Comparison of ENCODE assay signal across 31 mouse cellular contexts in genomic region chr12:36564146-36564545, GRCm38 (mm10).
DNase-seq lines count a peak whose midpoint lies in the region; ATAC-seq and TF ChIP-seq lines count a peak whose summit lies in the region.
"Had no signal": no experiment of that assay in that cellular context is flagged by ENCODE, and none has a peak within 500 bp of the region (broad histone marks: within the 10 kb centered on the region; RNA-seq: fewer than 3 reads in every experiment).

No protein-coding gene starts in this region.

- H3K4me3 ChIP-seq in embryonic facial prominence, embryonic 13.5 days = no peak overlapping the region
- H3K4me3 ChIP-seq in embryonic facial prominence, embryonic 10.5 days = no peak overlapping the region
- no peak overlapping the region for H3K4me3 ChIP-seq in limb, embryonic 14.5 days (replicated peaks; ENCODE audit: low read length)
- H3K4me3 ChIP-seq in limb, embryonic 10.5 days = no peak overlapping the region
- no peak overlapping the region for H3K4me3 ChIP-seq in midbrain, embryonic 14.5 days (replicated peaks; ENCODE audit: low read depth, low read length)
- H3K4me3 ChIP-seq in midbrain, embryonic 10.5 days = no peak overlapping the region
- H3K4me3 ChIP-seq: embryonic facial prominence, embryonic 12.5 days; erythroblast, embryonic 14.5 days; forebrain, embryonic 12.5 days; myocyte; neural tube, embryonic 12.5 days had no signal

- H3K9me3 ChIP-seq in embryonic facial prominence, embryonic 13.5 days = no peaks in the 10 kb centered on the region
- no peaks in the 10 kb centered on the region for H3K9me3 ChIP-seq in embryonic facial prominence, embryonic 10.5 days
- no peaks in the 10 kb centered on the region for H3K9me3 ChIP-seq in limb, embryonic 14.5 days (ENCODE audit: control insufficient read depth, low read length)
- no peaks in the 10 kb centered on the region for H3K9me3 ChIP-seq in limb, embryonic 10.5 days (replicated peaks)
- no peaks in the 10 kb centered on the region for H3K9me3 ChIP-seq in midbrain, embryonic 14.5 days (ENCODE audit: control insufficient read depth, low read length)
- no peaks in the 10 kb centered on the region for H3K9me3 ChIP-seq in midbrain, embryonic 10.5 days (replicated peaks)
- H3K9me3 ChIP-seq: embryonic facial prominence, embryonic 12.5 days; forebrain, embryonic 12.5 days; neural tube, embryonic 12.5 days had no signal

- no peak overlapping the region for H3K9ac ChIP-seq in embryonic facial prominence, embryonic 13.5 days
- no peak overlapping the region for H3K9ac ChIP-seq in limb, embryonic 14.5 days (ENCODE audit: low read depth, low read length, severe bottlenecking)
- no peak overlapping the region for H3K9ac ChIP-seq in midbrain, embryonic 14.5 days (replicated peaks; ENCODE audit: low read length)
- H3K9ac ChIP-seq: embryonic facial prominence, embryonic 12.5 days; forebrain, embryonic 12.5 days; neural tube, embryonic 12.5 days had no signal

- TF ChIP-seq POLR2A in limb, embryonic 14.5 days (IDR thresholded peaks at IDR 0.05; ENCODE audit: borderline replicate concordance, extremely low read depth, insufficient read depth, insufficient read length) = no peak

- ATAC-seq in embryonic facial prominence, embryonic 13.5 days (ENCODE audit: insufficient number of reproducible peaks, insufficient read depth, low FRiP score, low TSS enrichment, low read depth) = 0 out of 2 replicates have a peak, but pooled peaks have one; percentile 67
- no peak for ATAC-seq in limb, embryonic 14.5 days (ENCODE audit: low FRiP score, low read depth)
- ATAC-seq in midbrain, embryonic 14.5 days (ENCODE audit: low FRiP score, low TSS enrichment) = no peak
- ATAC-seq: activated CD4-positive, CD25-positive, alpha-beta regulatory T cell, adult 4 months; intestine, embryonic 16.5 days; midbrain, embryonic 16.5 days had no signal

- H3K27ac ChIP-seq in embryonic facial prominence, embryonic 13.5 days = no peak overlapping the region
- H3K27ac ChIP-seq in embryonic facial prominence, embryonic 10.5 days (replicated peaks) = no peak overlapping the region
- no peak overlapping the region for H3K27ac ChIP-seq in limb, embryonic 14.5 days (replicated peaks; ENCODE audit: low read depth, low read length)
- no peak overlapping the region for H3K27ac ChIP-seq in limb, embryonic 10.5 days
- no peak overlapping the region for H3K27ac ChIP-seq in midbrain, embryonic 14.5 days (replicated peaks; ENCODE audit: low read depth, low read length)
- no peak overlapping the region for H3K27ac ChIP-seq in midbrain, embryonic 10.5 days (replicated peaks)
- H3K27ac ChIP-seq: embryonic facial prominence, embryonic 12.5 days; forebrain, embryonic 12.5 days; macrophage; neural tube, embryonic 12.5 days had no signal

- no peaks in the 10 kb centered on the region for H3K4me1 ChIP-seq in embryonic facial prominence, embryonic 13.5 days
- H3K4me1 ChIP-seq in embryonic facial prominence, embryonic 10.5 days = no peaks in the 10 kb centered on the region
- no peaks in the 10 kb centered on the region for H3K4me1 ChIP-seq in limb, embryonic 14.5 days (ENCODE audit: control insufficient read depth, insufficient read depth, low read length)
- H3K4me1 ChIP-seq in limb, embryonic 10.5 days = no peaks in the 10 kb centered on the region
- no peaks in the 10 kb centered on the region for H3K4me1 ChIP-seq in midbrain, embryonic 14.5 days (ENCODE audit: control insufficient read depth, insufficient read depth, low read length)
- no peaks in the 10 kb centered on the region for H3K4me1 ChIP-seq in midbrain, embryonic 10.5 days
- H3K4me1 ChIP-seq: embryonic facial prominence, embryonic 12.5 days; forebrain, embryonic 12.5 days; neural tube, embryonic 12.5 days had no signal

- H3K27me3 ChIP-seq in embryonic facial prominence, embryonic 13.5 days = no peaks in the 10 kb centered on the region
- no peaks in the 10 kb centered on the region for H3K27me3 ChIP-seq in embryonic facial prominence, embryonic 10.5 days (replicated peaks; ENCODE audit: low read depth, poor library complexity, severe bottlenecking)
- H3K27me3 ChIP-seq in limb, embryonic 14.5 days (ENCODE audit: control insufficient read depth, insufficient read depth, low read length) = no peaks in the 10 kb centered on the region
- H3K27me3 ChIP-seq in limb, embryonic 10.5 days (ENCODE audit: low read depth, poor library complexity, severe bottlenecking) = no peaks in the 10 kb centered on the region
- no peaks in the 10 kb centered on the region for H3K27me3 ChIP-seq in midbrain, embryonic 14.5 days (ENCODE audit: control insufficient read depth, insufficient read depth, low read length)
- H3K27me3 ChIP-seq in midbrain, embryonic 10.5 days (ENCODE audit: low read depth, poor library complexity, severe bottlenecking) = no peaks in the 10 kb centered on the region
- H3K27me3 ChIP-seq: CH12.LX; embryonic facial prominence, embryonic 12.5 days; forebrain, embryonic 12.5 days; neural tube, embryonic 12.5 days had no signal

- WGBS in embryonic facial prominence, embryonic 13.5 days = 52% methylated on average over 2 of the region's 2 CpGs
- 88% methylated on average over 2 of the region's 2 CpGs for WGBS in embryonic facial prominence, embryonic 10.5 days
- 48% methylated on average over 2 of the region's 2 CpGs for WGBS in limb, embryonic 14.5 days
- 93% methylated on average over 2 of the region's 2 CpGs for WGBS in limb, embryonic 10.5 days
- 52% methylated on average over 2 of the region's 2 CpGs for WGBS in midbrain, embryonic 14.5 days
- WGBS in midbrain, embryonic 10.5 days = 88% methylated on average over 2 of the region's 2 CpGs

- H3K36me3 ChIP-seq in embryonic facial prominence, embryonic 13.5 days = no peaks in the 10 kb centered on the region
- no peaks in the 10 kb centered on the region for H3K36me3 ChIP-seq in embryonic facial prominence, embryonic 10.5 days (replicated peaks)
- no peaks in the 10 kb centered on the region for H3K36me3 ChIP-seq in limb, embryonic 14.5 days (ENCODE audit: control insufficient read depth, insufficient read depth, low read length)
- H3K36me3 ChIP-seq in limb, embryonic 10.5 days = no peaks in the 10 kb centered on the region
- no peaks in the 10 kb centered on the region for H3K36me3 ChIP-seq in midbrain, embryonic 14.5 days (ENCODE audit: control insufficient read depth, insufficient read depth, low read length)
- no peaks in the 10 kb centered on the region for H3K36me3 ChIP-seq in midbrain, embryonic 10.5 days
- H3K36me3 ChIP-seq: embryonic facial prominence, embryonic 12.5 days; forebrain, embryonic 12.5 days; neural tube, embryonic 12.5 days had no signal

- H3K4me2 ChIP-seq in embryonic facial prominence, embryonic 13.5 days = no peak overlapping the region
- H3K4me2 ChIP-seq in limb, embryonic 14.5 days (replicated peaks; ENCODE audit: low read depth, low read length, severe bottlenecking) = no peak overlapping the region
- no peak overlapping the region for H3K4me2 ChIP-seq in midbrain, embryonic 14.5 days (ENCODE audit: low read length)
- H3K4me2 ChIP-seq: embryonic facial prominence, embryonic 12.5 days; forebrain, embryonic 12.5 days; heart, embryonic 11.5 days; neural tube, embryonic 12.5 days had no signal

- no peak for DNase-seq in embryonic facial prominence, embryonic 10.5 days (ENCODE audit: low spot score)
- DNase-seq in limb, embryonic 14.5 days (ENCODE audit: low spot score) = peak; percentile 27
- no peak for DNase-seq in limb, embryonic 10.5 days (ENCODE audit: low spot score)
- DNase-seq in midbrain, embryonic 14.5 days = peak; percentile 23
- DNase-seq in midbrain, embryonic 10.5 days (ENCODE audit: low spot score) = no peak
- DNase-seq in kidney, adult 18-20 months = no peak
- DNase-seq: adrenal gland, adult 8-10 months; cerebellum, adult 8-10 months; cerebellum, postnatal 25 days; gastrocnemius, postnatal 25 days; heart, adult 18-20 months; heart, postnatal 36 days; kidney, adult 9 months; kidney, postnatal 10 days; layer of hippocampus, postnatal 36 days; left cerebral cortex, postnatal 4 days; right cerebral cortex, adult 18-20 months; spleen, adult 18-20 months; thymus, postnatal 14 days had no signal

Comparison
In these comparisons a context has a peak if more than half of its experiments do, and no peak if none do; other contexts are left out.
1. DNase-seq: peak in limb, embryonic 14.5 days (single experiment) and midbrain, embryonic 14.5 days (single experiment); none in embryonic facial prominence, embryonic 10.5 days (single experiment), limb, embryonic 10.5 days (single experiment), midbrain, embryonic 10.5 days (single experiment) and kidney, adult 18-20 months (single experiment).